ENCODE assay signal across 11 mouse cellular contexts in genomic region chr5:30589069-30589468, GRCm38 (mm10). TPM values are rescaled to one million over a fixed set of nuclear protein-coding genes. Genes with fewer than 3 reads are reported as not detected.
DNase-seq lines count a peak whose midpoint lies in the region; ATAC-seq lines count a peak whose summit lies in the region.
"Had no signal": no experiment of that assay in that cellular context is flagged by ENCODE, and none has a peak within 500 bp of the region (broad histone marks: within the 10 kb centered on the region; RNA-seq: fewer than 3 reads in every experiment).

No protein-coding gene starts in this region.

- H3K4me3 ChIP-seq in heart, embryonic 15.5 days = peak overlapping the region; percentile 63
- peak overlapping the region; percentile 80 for H3K4me3 ChIP-seq in brown adipose tissue, adult 24 weeks (ENCODE audit: insufficient read depth, low read depth, low read length)
- H3K4me3 ChIP-seq in hindbrain, embryonic 11.5 days (ENCODE audit: low read depth, low read length) = peak overlapping the region; percentile 48
- peak overlapping the region; percentile 49 for H3K4me3 ChIP-seq in midbrain, embryonic 11.5 days (ENCODE audit: low read depth, low read length)

- H3K4me2 ChIP-seq in heart, embryonic 15.5 days = peak overlapping the region; percentile 97
- peak overlapping the region; percentile 99 for H3K4me2 ChIP-seq in hindbrain, embryonic 11.5 days (replicated peaks; ENCODE audit: low read depth, low read length)
- H3K4me2 ChIP-seq in midbrain, embryonic 11.5 days = peak overlapping the region; percentile 93

- DNase-seq in heart, adult 11 months = no peak
- DNase-seq in hindbrain, embryonic 11.5 days (ENCODE audit: low spot score) = no peak
- peak; percentile 79 for DNase-seq in midbrain, embryonic 11.5 days (ENCODE audit: low spot score, missing footprints)
- DNase-seq in adrenal gland, adult 2 months = no peak
- no peak for DNase-seq in MN1 (ENCODE audit: low spot score)
- no peak for DNase-seq in thymus, adult 18-20 months
- DNase-seq: gastrocnemius, postnatal 36 days had no signal

- peaks cover 30% of the 10 kb centered on the region for H3K27me3 ChIP-seq in heart, embryonic 15.5 days
- peaks cover 24% of the 10 kb centered on the region for H3K27me3 ChIP-seq in hindbrain, embryonic 11.5 days (ENCODE audit: control insufficient read depth, insufficient read depth, low read length)
- H3K27me3 ChIP-seq in midbrain, embryonic 11.5 days (ENCODE audit: control insufficient read depth, insufficient read depth, low read length) = peaks cover 30% of the 10 kb centered on the region

- H3K4me1 ChIP-seq in heart, embryonic 15.5 days (replicated peaks) = peaks cover 74% of the 10 kb centered on the region
- H3K4me1 ChIP-seq in brown adipose tissue, adult 24 weeks (ENCODE audit: control insufficient read depth, insufficient read depth, insufficient read length, low read length) = peaks cover 3% of the 10 kb centered on the region; the same call in 1 of the 2 replicates
- H3K4me1 ChIP-seq in hindbrain, embryonic 11.5 days (replicated peaks; ENCODE audit: control insufficient read depth, insufficient read depth, low read length) = peaks cover 7% of the 10 kb centered on the region
- H3K4me1 ChIP-seq in midbrain, embryonic 11.5 days (ENCODE audit: control insufficient read depth, insufficient read depth, low read length) = peaks cover 8% of the 10 kb centered on the region

- WGBS in heart, embryonic 15.5 days = 37% methylated on average over 4 of the region's 4 CpGs
- 51% methylated on average over 4 of the region's 4 CpGs for WGBS in hindbrain, embryonic 11.5 days
- WGBS in midbrain, embryonic 11.5 days = 45% methylated on average over 4 of the region's 4 CpGs

- no peak for ATAC-seq in heart, embryonic 15.5 days (replicated peaks; ENCODE audit: insufficient number of reproducible peaks, insufficient read depth, low FRiP score, low read depth)
- ATAC-seq in hindbrain, embryonic 11.5 days (ENCODE audit: low FRiP score) = no peak
- ATAC-seq in midbrain, embryonic 11.5 days (ENCODE audit: low FRiP score) = no peak; the same call in 1 of the 2 replicates

- H3K9ac ChIP-seq in heart, embryonic 15.5 days = peak overlapping the region; percentile 66
- H3K9ac ChIP-seq in hindbrain, embryonic 11.5 days (ENCODE audit: low read depth, low read length) = no peak overlapping the region; the same call in 1 of the 2 replicates
- peak overlapping the region; percentile 57; the same call in 1 of the 2 replicates for H3K9ac ChIP-seq in midbrain, embryonic 11.5 days (ENCODE audit: low read length)

- H3K36me3 ChIP-seq in heart, embryonic 15.5 days = no peaks in the 10 kb centered on the region
- H3K36me3 ChIP-seq in hindbrain, embryonic 11.5 days (ENCODE audit: control insufficient read depth, insufficient read depth, low read length) = no peaks in the 10 kb centered on the region
- no peaks in the 10 kb centered on the region for H3K36me3 ChIP-seq in midbrain, embryonic 11.5 days (ENCODE audit: control insufficient read depth, insufficient read depth, low read length)

- H3K27ac ChIP-seq in heart, embryonic 15.5 days = peak overlapping the region; percentile 84
- peak overlapping the region; percentile 80 for H3K27ac ChIP-seq in brown adipose tissue, adult 24 weeks (replicated peaks; ENCODE audit: low read depth, low read length)
- no peak overlapping the region for H3K27ac ChIP-seq in hindbrain, embryonic 11.5 days (ENCODE audit: low read depth, low read length)
- no peak overlapping the region for H3K27ac ChIP-seq in midbrain, embryonic 11.5 days (ENCODE audit: low read depth, low read length)

- H3K9me3 ChIP-seq in heart, embryonic 15.5 days (replicated peaks) = no peaks in the 10 kb centered on the region
- no peaks in the 10 kb centered on the region for H3K9me3 ChIP-seq in hindbrain, embryonic 11.5 days (ENCODE audit: control insufficient read depth, low read length)
- no peaks in the 10 kb centered on the region for H3K9me3 ChIP-seq in midbrain, embryonic 11.5 days (ENCODE audit: control insufficient read depth, low read length)

RNA-seq across cellular contexts. Expression of gene Kcnk3, which starts 1.1 kb away (rescaled TPM):
- polyA plus RNA-seq in heart, embryonic 15.5 days (2015; fragmentation: Nextera tagmentation; extraction: Ambion mirVana) = 16.5 and 27.5 TPM in 2 replicates
- 118 and 132 TPM in 2 replicates for polyA plus RNA-seq in brown adipose tissue, adult 24 weeks (2012; ENCODE audit: insufficient read depth, insufficient read length, missing spikeins)
- polyA plus RNA-seq in hindbrain, embryonic 11.5 days (2014; fragmentation: Nextera tagmentation; extraction: Ambion mirVana) = 0.65 and 0.66 TPM in 2 replicates
- 0.27 and 0.50 TPM in 2 replicates for polyA plus RNA-seq in midbrain, embryonic 11.5 days (2014; fragmentation: Nextera tagmentation; extraction: Ambion mirVana)
- total RNA-seq in adrenal gland, adult 2 months (2021) = 1,000 to 10,000 TPM; 1,225 to 1,281 TPM
- polyA plus RNA-seq in adrenal gland, adult 2 months (2012; rRNA removed) = 6,176 and 11,313 TPM in 2 replicates
- total RNA-seq: CH12.LX had no signal

RNA-seq across cellular contexts. Expression of gene Cib4, which starts 43.4 kb away (rescaled TPM):
- polyA plus RNA-seq in heart, embryonic 15.5 days (2015; fragmentation: Nextera tagmentation; extraction: Ambion mirVana) = not detected in 2 replicates
- polyA plus RNA-seq in brown adipose tissue, adult 24 weeks (2012; ENCODE audit: insufficient read depth, insufficient read length, missing spikeins) = not detected in 2 replicates
- not detected in 2 replicates for polyA plus RNA-seq in hindbrain, embryonic 11.5 days (2014; fragmentation: Nextera tagmentation; extraction: Ambion mirVana)
- polyA plus RNA-seq in midbrain, embryonic 11.5 days (2014; fragmentation: Nextera tagmentation; extraction: Ambion mirVana) = not detected in 2 replicates
- 1 to 10 TPM in 1 of 2 experiments, under 1 TPM in 1; 0.92 to 2.4 TPM for total RNA-seq in adrenal gland, adult 2 months (2021)
- polyA plus RNA-seq in adrenal gland, adult 2 months (2012; rRNA removed) = 1.7 and 3.4 TPM in 2 replicates
- total RNA-seq: CH12.LX; gastrocnemius, postnatal 36 days had no signal
- polyA plus RNA-seq: liver, embryonic 16.5 days had no signal

RNA-seq across cellular contexts. Expression of gene Slc35f6, which starts 58.7 kb away (rescaled TPM):
- 22.2 and 28.2 TPM in 2 replicates for polyA plus RNA-seq in heart, embryonic 15.5 days (2015; fragmentation: Nextera tagmentation; extraction: Ambion mirVana)
- polyA plus RNA-seq in brown adipose tissue, adult 24 weeks (2012; ENCODE audit: insufficient read depth, insufficient read length, missing spikeins) = 20.9 and 21.8 TPM in 2 replicates
- polyA plus RNA-seq in hindbrain, embryonic 11.5 days (2014; fragmentation: Nextera tagmentation; extraction: Ambion mirVana) = 25.2 and 28.8 TPM in 2 replicates
- polyA plus RNA-seq in midbrain, embryonic 11.5 days (2014; fragmentation: Nextera tagmentation; extraction: Ambion mirVana) = 22.6 and 28.4 TPM in 2 replicates
- 10 to 100 TPM; 49.0 to 50.9 TPM for total RNA-seq in adrenal gland, adult 2 months (2021)
- 140 and 145 TPM in 2 replicates for polyA plus RNA-seq in adrenal gland, adult 2 months (2012; rRNA removed)

Comparison
In these comparisons a context has a peak if more than half of its experiments do, and no peak if none do; other contexts are left out.
1. H3K27ac ChIP-seq: peak in heart, embryonic 15.5 days (single experiment) and brown adipose tissue, adult 24 weeks (single experiment); none in hindbrain, embryonic 11.5 days (single experiment) and midbrain, embryonic 11.5 days (single experiment).
2. RNA of gene Kcnk3, which starts 1.1 kb away (polyA plus RNA-seq): 6,176 to 11,313 TPM in adrenal gland, adult 2 months; 118 to 132 TPM in brown adipose tissue, adult 24 weeks, 16.5 to 27.5 TPM in heart, embryonic 15.5 days, 0.65 to 0.66 TPM in hindbrain, embryonic 11.5 days and 0.27 to 0.50 TPM in midbrain, embryonic 11.5 days; every median in the first group is over 10 times any median in the second.
3. Peak in every context shown above with its lines, with median percentiles within 50 percentile points of each other: H3K4me2 ChIP-seq and H3K4me3 ChIP-seq.